Mouse (Mus musculus) limb, embryonic 14.5 days (tissue): Measurements from ENCODE around the gene Iqsec1. TPM values are rescaled to one million over a fixed set of nuclear protein-coding genes. Genes with fewer than 3 reads are reported as not detected.
"Not testable (repeated sequence)": the region's sequence is repeated elsewhere in the genome, so short reads cannot be mapped to it uniquely, and the experiment has no call there.

Source experiments
- ATAC-seq: fragments of 200-750 bp; cut with Nextera tagmentation; 2 replicates; pipeline ENCODE4 v1.8.0; 2017; ENCODE audit warnings: low read depth, moderate number of reproducible peaks, moderate TSS enrichment; ENCODE audit not compliant: low FRiP score
- DNase-seq: peaks from one replicate; pipeline ENCODE4 v3.0.0-alpha.2; 2015; ENCODE audit warnings: low spot score
- H3K27ac ChIP-seq: fragments of 300-500 bp; sonication (generic); replicated peaks from 2 replicates; pipeline ENCODE4 v1.5.1; 2014; ENCODE audit warnings: low read depth, mild to moderate bottlenecking, low read length, moderate library complexity, mixed read lengths
- H3K27me3 ChIP-seq: fragments of 300-500 bp; sonication (generic); 2 replicates; pipeline ENCODE4 v1.6.1; 2014; ENCODE audit warnings: low read length, mixed read lengths; ENCODE audit not compliant: control insufficient read depth, insufficient read depth
- H3K36me3 ChIP-seq: fragments of 300-500 bp; sonication (generic); 2 replicates; pipeline ENCODE4 v1.6.1; 2014; ENCODE audit warnings: mild to moderate bottlenecking, low read length, moderate library complexity, mixed read lengths; ENCODE audit not compliant: control insufficient read depth, insufficient read depth
- H3K4me1 ChIP-seq: fragments of 300-500 bp; sonication (generic); 2 replicates; pipeline ENCODE4 v1.6.1; 2014; ENCODE audit warnings: antibody characterized with exemption, low read length, mixed read lengths; ENCODE audit not compliant: control insufficient read depth, insufficient read depth
- H3K4me2 ChIP-seq: fragments of 300-500 bp; sonication (generic); replicated peaks from 2 replicates; pipeline ENCODE4 v1.6.1; 2014; ENCODE audit warnings: low read depth, mild to moderate bottlenecking, low read length, moderate library complexity; ENCODE audit not compliant: severe bottlenecking
- H3K4me3 ChIP-seq: fragments of 300-500 bp; sonication (generic); replicated peaks from 2 replicates; pipeline ENCODE4 v1.5.1; 2014; ENCODE audit warnings: low read length
- H3K9ac ChIP-seq: fragments of 300-500 bp; sonication (generic); 2 replicates; pipeline ENCODE4 v1.6.1; 2014; ENCODE audit warnings: mild to moderate bottlenecking, low read depth, low read length, moderate library complexity; ENCODE audit not compliant: severe bottlenecking
- H3K9me3 ChIP-seq: fragments of 300-500 bp; sonication (generic); 2 replicates; pipeline ENCODE4 v1.6.1; 2016; ENCODE audit warnings: low read length; ENCODE audit not compliant: control insufficient read depth
- POLR2A ChIP-seq: fragments of 200-500 bp; IDR thresholded peaks from 2 replicates; pipeline ENCODE4 v1.8.0; 2012; ENCODE audit warnings: inconsistent platforms, mild to moderate bottlenecking, moderate library complexity, borderline replicate concordance; ENCODE audit not compliant: insufficient read depth, insufficient read length; ENCODE audit errors: extremely low read depth
- WGBS: fragments of 180-500 bp; shearing (Covaris S2); extraction: QIAGEN DNeasy Blood & Tissue Kit; methylation state at CpG from one replicate; pipeline ENCODE4 v1.1.7; 2014; 5-methylcytosine and 5-hydroxymethylcytosine counted together
- polyA plus RNA-seq, 2 experiments: library from polyadenylated mRNA; depleted of rRNA in 1 of 2; stranded (reverse) in 1 of 2; unstranded in 1 of 2; fragments of >200 nt; fragmentation: Nextera tagmentation in 1 of 2; extraction: Ambion mirVana in 1 of 2; gene quantifications; 2 replicates each; pipeline versions ENCODE4 v1.2.1 to v1.2.3; 2012 to 2014

Iqsec1 gene
- polyA plus RNA-seq, 2 experiments: 17.3 to 58.2 TPM

DNA sequence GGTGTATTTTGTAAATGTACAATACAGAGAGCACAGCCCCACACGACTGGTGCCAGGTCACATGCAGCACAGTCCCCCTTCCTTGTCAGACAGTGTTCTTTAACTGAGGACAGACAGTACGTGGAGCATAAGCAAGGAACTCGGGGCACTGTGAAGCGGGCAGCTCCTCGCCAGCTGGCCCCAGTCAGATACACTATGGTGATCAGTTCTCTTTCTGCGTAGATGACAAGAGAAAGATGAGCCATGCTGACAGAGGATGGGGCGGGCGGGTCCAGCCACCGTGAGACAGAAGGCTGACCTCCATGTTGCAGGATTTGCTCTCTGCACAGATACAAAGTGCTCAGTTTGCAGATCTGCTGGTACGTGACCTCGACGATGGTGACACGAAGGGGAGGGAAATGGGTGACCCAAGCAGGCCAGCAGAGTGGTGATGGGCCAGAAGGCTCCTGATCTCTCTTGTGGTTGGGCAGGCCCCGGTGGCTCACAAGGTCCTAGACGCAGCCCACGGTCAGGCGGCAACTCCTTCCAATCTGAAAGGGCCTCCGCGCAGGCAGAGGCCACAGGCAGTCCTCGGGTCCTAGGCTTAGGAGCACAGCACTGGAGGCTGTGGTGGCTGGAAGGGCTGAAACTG lies 328.0 kb downstream of the Iqsec1 start:
- H3K9ac ChIP-seq: no peak overlapping the region
- H3K4me3 ChIP-seq: no peak overlapping the region
- no peaks in the 10 kb centered on the region for H3K4me1 ChIP-seq
- H3K4me2 ChIP-seq: no peak overlapping the region
- H3K9me3 ChIP-seq: no peaks in the 10 kb centered on the region
- H3K36me3 ChIP-seq: peaks cover 44% of the 10 kb centered on the region
- H3K27ac ChIP-seq: no peak overlapping the region
- WGBS: 89% methylated on average over 20 of the region's 20 CpGs
- TF ChIP-seq POLR2A: no peak
- no peaks in the 10 kb centered on the region for H3K27me3 ChIP-seq
- DNase-seq: no peak
- no peak for ATAC-seq

DNA sequence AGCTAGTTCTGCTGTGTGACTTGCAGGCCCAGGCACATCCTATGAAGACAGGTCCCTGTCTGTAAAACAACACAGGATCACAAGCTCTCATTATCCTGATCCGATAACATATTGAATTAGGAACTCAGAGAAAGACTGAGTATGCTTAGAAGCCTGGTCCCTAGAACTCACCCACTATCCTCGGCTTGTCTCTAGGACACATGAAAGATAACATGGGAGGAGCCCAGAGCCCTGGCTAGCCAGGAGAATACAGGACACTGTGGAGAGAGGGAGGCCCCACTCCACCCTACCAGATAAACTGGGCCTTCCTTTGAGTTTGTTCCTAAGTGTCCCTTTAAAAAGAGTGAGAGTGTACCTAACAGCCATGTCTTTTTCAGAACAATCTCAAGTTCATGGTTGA lies 328.6 kb downstream of the Iqsec1 start:
- no peaks in the 10 kb centered on the region for H3K4me1 ChIP-seq
- TF ChIP-seq POLR2A: no peak

DNA sequence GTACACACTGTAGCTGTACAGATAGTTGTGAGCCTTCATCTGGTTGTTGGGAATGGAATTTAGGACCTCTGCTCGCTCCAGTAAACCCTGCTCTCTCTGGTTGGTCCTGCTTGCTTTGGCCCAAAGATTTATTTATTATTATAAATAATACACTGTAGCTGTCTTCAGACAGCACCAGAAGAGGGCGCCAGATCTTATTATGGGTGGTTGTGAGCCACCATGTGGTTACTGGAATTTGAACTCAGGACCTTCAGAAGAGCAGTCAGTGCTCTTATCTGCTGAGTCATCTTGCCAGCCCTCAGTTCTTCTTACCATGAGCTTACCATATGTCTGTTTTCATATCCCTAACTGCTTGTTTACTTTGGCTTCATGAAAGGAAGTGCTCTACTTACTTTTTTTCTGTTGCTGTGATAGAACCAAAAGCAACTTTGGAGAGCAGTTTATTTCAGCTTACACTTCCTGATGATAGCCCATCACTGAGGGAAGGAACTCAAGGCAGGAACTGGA lies 332.1 kb downstream of the Iqsec1 start:
- not testable (repeated sequence) for H3K4me3 ChIP-seq, H3K27me3 ChIP-seq, H3K4me1 ChIP-seq, H3K9ac ChIP-seq, H3K27ac ChIP-seq, DNase-seq, H3K9me3 ChIP-seq, ATAC-seq, H3K4me2 ChIP-seq
- H3K36me3 ChIP-seq: peaks cover 12% of the 10 kb centered on the region
- 71% methylated on average over 2 of the region's 2 CpGs for WGBS

More for the DNA sequence above, 328.6 kb downstream of the Iqsec1 start:
- Histone ChIP-seq H3K27me3 (no peaks in the 10 kb centered on the region), H3K4me2 (no peak overlapping the region), H3K36me3 (peaks cover 38% of the 10 kb centered on the region), H3K4me3 (no peak overlapping the region), H3K27ac (no peak overlapping the region), H3K9ac (no peak overlapping the region), H3K9me3 (no peaks in the 10 kb centered on the region)
- DNase-seq (no peak), ATAC-seq (no peak)
- WGBS: 81% methylated on average over 2 of the region's 2 CpGs

DNA sequence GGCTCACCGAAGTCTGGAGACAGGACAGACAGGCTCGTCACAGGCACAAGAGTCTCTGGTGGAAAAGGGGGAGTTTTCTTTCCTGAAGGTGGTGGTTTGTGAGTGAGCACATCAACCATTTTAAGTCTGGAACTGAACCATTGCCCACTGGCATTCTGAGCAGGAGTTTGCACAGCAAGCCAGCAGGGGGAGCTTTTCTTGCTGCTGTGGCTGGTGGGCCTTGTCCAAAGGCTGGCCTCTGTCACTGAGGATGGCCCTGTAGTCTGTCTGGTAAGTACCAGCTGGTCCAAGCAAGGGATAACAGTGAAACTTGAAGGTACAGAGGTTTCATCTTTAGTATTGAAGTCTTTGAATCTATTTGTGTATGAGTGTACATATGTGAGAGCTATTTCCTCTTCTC lies 334.7 kb downstream of the Iqsec1 start:
- no peak for TF ChIP-seq POLR2A
- Histone ChIP-seq H3K4me3 (no peak overlapping the region), H3K4me2 (no peak overlapping the region), H3K36me3 (no peaks in the 10 kb centered on the region), H3K4me1 (no peaks in the 10 kb centered on the region), H3K9me3 (no peaks in the 10 kb centered on the region), H3K27me3 (no peaks in the 10 kb centered on the region), H3K9ac (no peak overlapping the region), H3K27ac (no peak overlapping the region)
- DNase-seq: peak; percentile 13
- no peak for ATAC-seq
- WGBS: 47% methylated on average over 2 of the region's 2 CpGs

DNA sequence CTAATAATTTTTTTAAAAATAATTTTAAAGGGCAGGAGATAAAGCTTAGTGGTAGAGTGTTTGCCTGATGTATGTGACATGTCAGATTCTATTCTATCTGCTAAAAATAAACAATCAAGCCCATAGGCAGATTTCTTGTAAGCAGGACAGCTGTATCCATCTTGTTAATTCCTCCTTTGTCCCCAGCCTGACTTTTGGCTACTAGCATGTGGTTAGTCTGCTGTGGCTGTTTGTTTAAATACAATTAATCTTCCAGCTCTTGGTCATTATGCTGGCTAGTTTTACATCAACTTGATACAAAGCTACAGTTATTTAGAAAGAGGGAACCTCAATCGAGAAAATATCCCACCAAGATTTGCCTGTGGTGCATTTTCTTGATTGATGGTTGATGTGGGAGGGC lies 337.9 kb downstream of the Iqsec1 start:
- DNase-seq (no peak), ATAC-seq (no peak)
- Histone ChIP-seq H3K27ac (no peak overlapping the region), H3K4me2 (no peak overlapping the region), H3K4me1 (no peaks in the 10 kb centered on the region), H3K4me3 (no peak overlapping the region), H3K9ac (no peak overlapping the region), H3K9me3 (no peaks in the 10 kb centered on the region), H3K27me3 (no peaks in the 10 kb centered on the region), H3K36me3 (no peaks in the 10 kb centered on the region)
- no peak for TF ChIP-seq POLR2A
- 60% methylated on average over 1 of the region's 1 CpGs for WGBS
